Mouse (Mus musculus) 416B (cell line): ENCODE measurements around the gene Defb48.

Experiments used
- DNase-seq: peaks from one replicate; pipeline ENCODE4 v3.0.0; 2011; ENCODE audit warnings: low read depth

Gene Defb48

DNA sequence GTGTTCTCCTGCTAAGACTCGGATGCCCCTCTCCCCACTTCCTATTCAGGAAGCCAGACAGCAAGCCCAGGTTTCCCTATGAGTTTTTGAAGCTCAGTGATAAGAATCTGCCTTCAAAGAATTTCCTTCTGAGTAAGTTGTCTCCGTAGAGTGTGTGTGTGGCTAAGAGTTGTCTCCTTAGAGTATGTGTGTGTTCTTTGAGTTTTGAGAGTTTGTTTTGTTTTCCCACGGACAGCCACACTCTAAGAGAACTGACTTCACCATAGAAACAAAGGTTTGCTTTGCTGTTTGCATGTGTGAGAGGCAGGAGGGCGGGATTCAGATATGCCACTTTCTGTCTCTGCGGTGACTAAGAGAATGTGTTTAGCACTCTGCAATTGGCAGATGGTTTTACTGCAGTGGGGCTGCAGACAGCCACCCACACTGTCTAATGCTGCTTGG, 56.2 kb downstream of the Defb48 start:
- peak; percentile 75 for DNase-seq
